Mouse (Mus musculus) bone marrow macrophage, adult 2 months (primary cell): ENCODE measurements at regions not wholly inside any gene's neighbourhood (a gene's known extent, or its start where the extent isn't known, plus 50 kb on each side); places are given as distances from the start of the nearest gene placed in this dataset.

Experiments
- CTCF ChIP-seq: IDR thresholded peaks from 2 replicates; pipeline ENCODE4 v1.5.1; 2012; ENCODE audit warnings: low read depth, mild to moderate bottlenecking, low read length, moderate library complexity
- POLR2A ChIP-seq: IDR thresholded peaks from 2 replicates; pipeline ENCODE4 v1.6.1; 2012; ENCODE audit warnings: mild to moderate bottlenecking, low read depth, low read length, borderline replicate concordance

- TF ChIP-seq POLR2A = no peak
- TF ChIP-seq CTCF = no peak
Observed at GRCm38 (mm10) chr16:97252551-97252950, 82.0 kb upstream of the Dscam start.
